Mouse (Mus musculus): ENCODE measurements around the gene Prss48. TPM values are rescaled to one million over a fixed set of nuclear protein-coding genes. Genes with fewer than 3 reads are reported as not detected.

Gene Prss48
- polyA plus RNA-seq, 1 experiment = not detected

GRCm38 (mm10) chr3:86038648-86039047, 36.4 kb upstream of the Prss48 start:
- Histone ChIP-seq H3K79me2 (ENCODE audit: control insufficient read depth, insufficient read depth) (no peaks in the 10 kb centered on the region), H3K4me3 (no peak overlapping the region), H3K27me3 (ENCODE audit: control insufficient read depth, insufficient read depth, insufficient read length) (no peaks in the 10 kb centered on the region), H3K4me2 (ENCODE audit: low read depth) (no peak overlapping the region), H3ac (ENCODE audit: control insufficient read depth, insufficient read length) (no peak overlapping the region), H3K36me3 (ENCODE audit: control insufficient read depth, insufficient read depth) (no peaks in the 10 kb centered on the region)
- TF ChIP-seq POLR2AphosphoS2 (IDR thresholded peaks at IDR 0.05; ENCODE audit: insufficient read length, low read depth) = no peak
- TF ChIP-seq SRF (IDR thresholded peaks at IDR 0.05; ENCODE audit: control insufficient read depth, insufficient read length, low read depth) = no peak
- no peak for TF ChIP-seq MYOD1 (IDR thresholded peaks at IDR 0.05; ENCODE audit: control insufficient read depth in 1 of 3, insufficient read length in 2 of 3, low read depth in 2 of 3)
- no peak for TF ChIP-seq USF1 (IDR thresholded peaks at IDR 0.05; ENCODE audit: low read depth)
- TF ChIP-seq TCF12 (IDR thresholded peaks at IDR 0.05; ENCODE audit: insufficient read depth, poor library complexity, severe bottlenecking) = no peak
- no peak for TF ChIP-seq MYOG (IDR thresholded peaks at IDR 0.05; ENCODE audit: control insufficient read depth in 1 of 3, insufficient read depth in 1 of 3, insufficient read length in 2 of 3, low read depth in 2 of 3)
- no peak for TF ChIP-seq CEBPB (IDR thresholded peaks at IDR 0.05; ENCODE audit: insufficient read depth, poor library complexity, severe bottlenecking)
- TF ChIP-seq POLR2A (IDR thresholded peaks at IDR 0.05; ENCODE audit: insufficient read length, low read depth) = no peak
- TF ChIP-seq E2F4 (IDR thresholded peaks at IDR 0.05; ENCODE audit: insufficient read depth) = no peak
- no peak for TF ChIP-seq TCF3 (IDR thresholded peaks at IDR 0.05; ENCODE audit: insufficient read length, low read depth)
- TF ChIP-seq MAX (IDR thresholded peaks at IDR 0.05; ENCODE audit: low read depth) = no peak
- no peak for TF ChIP-seq REST (IDR thresholded peaks at IDR 0.05; ENCODE audit: insufficient read depth, insufficient read length)

GRCm38 (mm10) chr3:86037926-86038484, 35.7 kb upstream of the Prss48 start:
- Histone ChIP-seq H3K4me3 (no peak overlapping the region), H3K27me3 (ENCODE audit: control insufficient read depth, insufficient read depth, insufficient read length) (no peaks in the 10 kb centered on the region), H3K4me2 (ENCODE audit: low read depth) (no peak overlapping the region), H3ac (ENCODE audit: control insufficient read depth, insufficient read length) (no peak overlapping the region), H3K79me2 (ENCODE audit: control insufficient read depth, insufficient read depth) (no peaks in the 10 kb centered on the region), H3K36me3 (ENCODE audit: control insufficient read depth, insufficient read depth) (no peaks in the 10 kb centered on the region)
- TF ChIP-seq REST (IDR thresholded peaks at IDR 0.05; ENCODE audit: insufficient read depth, insufficient read length) = no peak
- TF ChIP-seq MYOD1 (IDR thresholded peaks at IDR 0.05; ENCODE audit: control insufficient read depth in 1 of 3, insufficient read length in 2 of 3, low read depth in 2 of 3) = no peak
- TF ChIP-seq E2F4 (IDR thresholded peaks at IDR 0.05; ENCODE audit: insufficient read depth) = no peak
- no peak for TF ChIP-seq CEBPB (IDR thresholded peaks at IDR 0.05; ENCODE audit: insufficient read depth, poor library complexity, severe bottlenecking)
- no peak for TF ChIP-seq TCF3 (IDR thresholded peaks at IDR 0.05; ENCODE audit: insufficient read length, low read depth)
- no peak for TF ChIP-seq SRF (IDR thresholded peaks at IDR 0.05; ENCODE audit: control insufficient read depth, insufficient read length, low read depth)
- TF ChIP-seq MYOG (IDR thresholded peaks at IDR 0.05; ENCODE audit: control insufficient read depth in 1 of 3, insufficient read depth in 1 of 3, insufficient read length in 2 of 3, low read depth in 2 of 3) = no peak
- TF ChIP-seq TCF12 (IDR thresholded peaks at IDR 0.05; ENCODE audit: insufficient read depth, poor library complexity, severe bottlenecking) = no peak
- no peak for TF ChIP-seq USF1 (IDR thresholded peaks at IDR 0.05; ENCODE audit: low read depth)
- TF ChIP-seq POLR2AphosphoS2 (IDR thresholded peaks at IDR 0.05; ENCODE audit: insufficient read length, low read depth) = no peak
- TF ChIP-seq MAX (IDR thresholded peaks at IDR 0.05; ENCODE audit: low read depth) = no peak
- TF ChIP-seq POLR2A (IDR thresholded peaks at IDR 0.05; ENCODE audit: insufficient read length, low read depth) = no peak

- H3K27me3 ChIP-seq (ENCODE audit: control insufficient read depth, insufficient read depth, insufficient read length) = no peaks in the 10 kb centered on the region
- no peaks in the 10 kb centered on the region for H3K36me3 ChIP-seq (ENCODE audit: control insufficient read depth, insufficient read depth)
- no peak overlapping the region for H3K4me2 ChIP-seq (ENCODE audit: low read depth)
- H3ac ChIP-seq (ENCODE audit: control insufficient read depth, insufficient read length) = no peak overlapping the region
- TF ChIP-seq MAX (IDR thresholded peaks at IDR 0.05; ENCODE audit: low read depth) (no peak), POLR2AphosphoS2 (IDR thresholded peaks at IDR 0.05; ENCODE audit: insufficient read length, low read depth) (no peak), TCF12 (IDR thresholded peaks at IDR 0.05; ENCODE audit: insufficient read depth, poor library complexity, severe bottlenecking) (no peak), MYOD1 (IDR thresholded peaks at IDR 0.05; ENCODE audit: control insufficient read depth in 1 of 3, insufficient read length in 2 of 3, low read depth in 2 of 3) (no peak), USF1 (IDR thresholded peaks at IDR 0.05; ENCODE audit: low read depth) (no peak), MYOG (IDR thresholded peaks at IDR 0.05; ENCODE audit: control insufficient read depth in 1 of 3, insufficient read depth in 1 of 3, insufficient read length in 2 of 3, low read depth in 2 of 3) (no peak), E2F4 (IDR thresholded peaks at IDR 0.05; ENCODE audit: insufficient read depth) (no peak), REST (IDR thresholded peaks at IDR 0.05; ENCODE audit: insufficient read depth, insufficient read length) (no peak), TCF3 (IDR thresholded peaks at IDR 0.05; ENCODE audit: insufficient read length, low read depth) (no peak), SRF (IDR thresholded peaks at IDR 0.05; ENCODE audit: control insufficient read depth, insufficient read length, low read depth) (no peak)
- H3K79me2 ChIP-seq (ENCODE audit: control insufficient read depth, insufficient read depth) = no peaks in the 10 kb centered on the region
- no peak overlapping the region for H3K4me3 ChIP-seq
Observed at GRCm38 (mm10) chr3:86033455-86034090, 31.3 kb upstream of the Prss48 start.

- TF ChIP-seq REST (IDR thresholded peaks at IDR 0.05; ENCODE audit: insufficient read depth, insufficient read length) = no peak
- no peak for TF ChIP-seq CEBPB (IDR thresholded peaks at IDR 0.05; ENCODE audit: insufficient read depth, poor library complexity, severe bottlenecking)
- no peak for TF ChIP-seq POLR2AphosphoS2 (IDR thresholded peaks at IDR 0.05; ENCODE audit: insufficient read length, low read depth)
- no peak for TF ChIP-seq MYOD1 (IDR thresholded peaks at IDR 0.05; ENCODE audit: control insufficient read depth in 1 of 3, insufficient read length in 2 of 3, low read depth in 2 of 3)
- no peak for TF ChIP-seq E2F4 (IDR thresholded peaks at IDR 0.05; ENCODE audit: insufficient read depth)
- no peak for TF ChIP-seq USF1 (IDR thresholded peaks at IDR 0.05; ENCODE audit: low read depth)
- no peak for TF ChIP-seq MAX (IDR thresholded peaks at IDR 0.05; ENCODE audit: low read depth)
- TF ChIP-seq MYOG (IDR thresholded peaks at IDR 0.05; ENCODE audit: control insufficient read depth in 1 of 3, insufficient read depth in 1 of 3, insufficient read length in 2 of 3, low read depth in 2 of 3) = no peak
- no peak for TF ChIP-seq TCF3 (IDR thresholded peaks at IDR 0.05; ENCODE audit: insufficient read length, low read depth)
- TF ChIP-seq SRF (IDR thresholded peaks at IDR 0.05; ENCODE audit: control insufficient read depth, insufficient read length, low read depth) = no peak
- TF ChIP-seq POLR2A (IDR thresholded peaks at IDR 0.05; ENCODE audit: insufficient read length, low read depth) = no peak
- no peak for TF ChIP-seq TCF12 (IDR thresholded peaks at IDR 0.05; ENCODE audit: insufficient read depth, poor library complexity, severe bottlenecking)
- H3K79me2 ChIP-seq (ENCODE audit: control insufficient read depth, insufficient read depth) = no peaks in the 10 kb centered on the region
- no peak overlapping the region for H3K4me2 ChIP-seq (ENCODE audit: low read depth)
- no peaks in the 10 kb centered on the region for H3K27me3 ChIP-seq (ENCODE audit: control insufficient read depth, insufficient read depth, insufficient read length)
- H3ac ChIP-seq (ENCODE audit: control insufficient read depth, insufficient read length) = no peak overlapping the region
- no peak overlapping the region for H3K4me3 ChIP-seq
- no peaks in the 10 kb centered on the region for H3K36me3 ChIP-seq (ENCODE audit: control insufficient read depth, insufficient read depth)
Observed at GRCm38 (mm10) chr3:86030566-86030965, 28.3 kb upstream of the Prss48 start.

Data from myocyte (in vitro differentiated cells).